Mouse (Mus musculus) layer of hippocampus, adult 9-10 months (tissue): Measurements from ENCODE around the gene Tbcb.
A peak's percentile ranks its signal among the peaks of the same experiment; 100 is the strongest.
"Not testable (repeated sequence)": the region's sequence is repeated elsewhere in the genome, so short reads cannot be mapped to it uniquely, and the experiment has no call there.

Experiments used
- DNase-seq: peaks from one replicate; pipeline ENCODE4 v3.0.0; 2022; ENCODE audit warnings: low spot score

Gene Tbcb

DNA sequence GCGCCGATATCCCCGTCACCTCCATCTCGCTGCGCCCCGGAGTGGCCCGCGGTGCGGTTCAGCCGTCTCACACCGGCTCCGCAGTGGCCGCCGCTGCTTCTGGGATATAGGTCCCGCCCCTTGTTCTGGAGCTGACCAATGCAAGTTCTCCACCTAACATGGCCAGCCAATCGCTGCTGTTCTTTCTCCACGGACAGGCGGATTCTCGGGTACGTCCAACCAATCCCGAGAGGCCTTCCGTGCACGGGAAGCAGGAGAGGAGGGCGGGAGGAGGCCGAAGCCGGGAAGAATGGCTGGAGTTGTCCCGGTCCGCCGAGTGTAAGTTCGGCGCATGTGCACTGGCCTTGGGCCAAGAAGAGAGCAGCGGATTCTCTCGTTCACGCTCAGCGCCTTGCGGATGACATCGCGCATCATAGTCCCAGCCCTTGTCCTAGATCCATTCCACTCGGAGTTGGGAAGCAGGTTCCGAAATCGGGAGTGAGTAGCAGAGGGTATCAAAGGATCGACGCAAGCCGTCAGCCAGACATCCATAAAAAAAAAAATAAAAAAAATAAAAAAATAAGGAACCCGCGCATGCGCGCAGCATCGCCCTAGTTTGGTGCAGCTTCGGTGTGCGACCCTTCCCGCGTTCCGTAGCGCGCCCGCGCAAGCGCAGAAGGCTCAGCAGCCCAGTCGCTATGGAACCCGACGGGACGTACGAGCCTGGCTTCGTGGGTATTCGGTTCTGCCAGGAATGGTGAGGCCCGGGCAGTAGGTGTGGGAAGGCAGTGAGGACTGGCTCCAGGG lies at the start of gene Tbcb, which contains the start of gene Polr2i:
Tbcb (minus strand) TSS at position 604 of the 786 bp plus-strand sequence.
Polr2i (plus strand) TSS at position 280 of the 786 bp plus-strand sequence.
- DNase-seq = peak; percentile 98

GRCm38 (mm10) chr7:30281522-30281921 lies 49.5 kb upstream of the Tbcb start:
- DNase-seq = no peak

DNA sequence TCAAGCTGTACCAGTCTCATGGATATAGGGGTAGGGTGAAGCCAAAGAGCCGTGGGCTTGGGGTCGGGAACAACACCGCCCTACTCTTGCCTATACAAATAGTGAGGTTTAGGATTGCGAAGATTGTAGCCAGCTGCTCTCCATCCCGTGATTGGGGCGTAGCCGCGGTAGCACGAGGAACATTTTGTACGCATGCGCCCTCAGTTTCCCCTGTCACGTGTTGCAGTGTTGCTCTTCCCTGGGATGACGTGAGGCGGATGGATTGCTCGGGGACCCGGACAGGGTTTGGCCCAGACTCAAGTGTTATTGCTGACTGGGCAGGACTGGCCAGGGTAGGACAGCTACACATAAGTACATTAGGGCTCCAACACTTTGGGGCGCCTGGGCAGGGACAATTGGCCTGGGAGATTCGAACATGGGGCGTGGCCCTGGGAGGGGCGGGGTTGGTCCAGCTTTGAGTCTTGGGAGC lies 48.6 kb upstream of the Tbcb start:
- DNase-seq = peak; percentile 86

DNA sequence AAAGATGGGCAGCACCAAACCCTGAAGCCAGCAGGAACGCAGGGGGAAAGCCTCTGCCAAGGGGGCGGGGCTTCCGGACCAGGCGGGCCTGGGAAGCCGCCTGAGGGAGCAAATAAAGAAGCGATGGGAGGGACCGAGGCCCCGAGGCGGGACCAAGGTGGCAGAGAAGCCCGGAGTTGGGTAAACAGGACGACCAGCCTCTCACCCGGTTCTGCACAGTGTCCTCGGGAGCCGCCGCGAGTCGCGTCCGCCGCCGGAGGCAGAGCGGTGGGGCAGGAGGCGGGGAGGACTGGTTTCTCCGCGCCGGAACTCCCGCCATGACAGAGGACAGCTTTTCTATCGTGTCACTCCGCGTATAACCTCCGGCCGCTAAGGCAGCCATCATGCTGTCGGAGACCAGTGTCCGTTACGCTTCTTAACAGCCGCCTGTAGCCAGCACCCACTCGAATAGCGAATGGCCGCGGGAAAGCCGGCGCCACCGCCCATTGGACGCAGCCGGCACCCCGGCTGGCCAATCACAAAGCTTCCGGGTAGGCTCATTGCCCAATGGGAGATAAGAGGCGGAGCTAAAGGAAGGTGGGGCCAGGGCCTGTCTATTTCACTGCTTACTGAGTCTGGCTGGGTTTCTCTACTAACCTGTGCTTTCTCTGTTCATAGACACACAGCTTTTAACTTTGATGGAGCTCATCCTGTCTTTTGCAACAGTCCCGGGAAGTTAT lies 48.0 kb upstream of the Tbcb start, which contains the start of the genes Thap8 and Wdr62:
Thap8 (plus strand) TSS at position 144 of the 719 bp plus-strand sequence.
Wdr62 (minus strand) TSS at position 469 of the 719 bp plus-strand sequence.
- peak; percentile 82 for DNase-seq

- DNase-seq = no peak
These were observed 47.5 kb upstream of the Tbcb start for GRCm38 (mm10) chr7:30279536-30279935.

- DNase-seq = no peak
These were observed 46.8 kb upstream of the Tbcb start for GRCm38 (mm10) chr7:30278911-30279310.

GRCm38 (mm10) chr7:30274383-30274782 lies 42.3 kb upstream of the Tbcb start:
- no peak for DNase-seq

DNA sequence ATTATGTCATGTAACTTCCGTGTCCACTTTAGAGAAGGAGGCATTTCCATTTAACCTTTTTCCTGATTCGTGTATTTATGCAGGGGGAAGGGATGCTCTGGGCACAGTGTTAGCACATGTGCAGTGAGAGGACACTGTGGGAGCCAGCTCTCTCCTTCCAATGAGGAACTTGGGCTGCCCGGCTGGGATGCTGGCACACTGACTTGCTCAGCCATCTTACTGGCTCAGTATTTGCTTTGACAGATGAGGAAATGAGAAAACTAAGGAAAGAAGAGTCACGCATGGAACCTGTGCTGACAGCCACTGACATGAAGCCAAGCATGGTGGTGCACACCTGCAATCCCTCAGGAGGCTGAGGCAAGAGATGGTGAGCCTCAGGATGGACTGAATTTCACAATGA lies 37.6 kb upstream of the Tbcb start:
- no peak for DNase-seq

- DNase-seq = no peak
These were observed 34.7 kb upstream of the Tbcb start for GRCm38 (mm10) chr7:30266780-30267179.

GRCm38 (mm10) chr7:30265935-30266334 lies 33.9 kb upstream of the Tbcb start:
- no peak for DNase-seq

GRCm38 (mm10) chr7:30265531-30265930 lies 33.5 kb upstream of the Tbcb start:
- DNase-seq = no peak

GRCm38 (mm10) chr7:30265041-30265440 lies 33.0 kb upstream of the Tbcb start:
- no peak for DNase-seq

GRCm38 (mm10) chr7:30251956-30252954 lies 20.2 kb upstream of the Tbcb start:
- no peak for DNase-seq

DNA sequence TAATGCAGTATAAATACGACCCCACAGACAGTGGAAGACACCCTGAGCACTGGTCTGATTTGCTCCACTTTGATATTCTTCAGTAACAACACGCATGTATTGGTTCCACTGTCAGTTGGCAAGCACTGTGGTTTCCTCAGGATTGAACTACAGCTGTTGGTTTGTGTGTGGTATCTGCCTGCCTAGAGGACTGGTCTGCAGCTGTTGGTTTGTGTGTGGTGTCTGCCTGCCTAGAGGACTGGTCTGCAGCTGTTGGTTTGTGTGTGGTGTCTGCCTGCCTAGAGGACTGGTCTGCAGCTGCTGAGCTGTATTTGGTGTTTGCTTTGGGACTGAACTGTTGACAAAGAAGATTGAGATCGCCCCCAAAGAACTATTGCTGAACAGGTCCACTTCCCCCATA lies 5.3 kb upstream of the Tbcb start:
- DNase-seq = not testable (repeated sequence)

DNA sequence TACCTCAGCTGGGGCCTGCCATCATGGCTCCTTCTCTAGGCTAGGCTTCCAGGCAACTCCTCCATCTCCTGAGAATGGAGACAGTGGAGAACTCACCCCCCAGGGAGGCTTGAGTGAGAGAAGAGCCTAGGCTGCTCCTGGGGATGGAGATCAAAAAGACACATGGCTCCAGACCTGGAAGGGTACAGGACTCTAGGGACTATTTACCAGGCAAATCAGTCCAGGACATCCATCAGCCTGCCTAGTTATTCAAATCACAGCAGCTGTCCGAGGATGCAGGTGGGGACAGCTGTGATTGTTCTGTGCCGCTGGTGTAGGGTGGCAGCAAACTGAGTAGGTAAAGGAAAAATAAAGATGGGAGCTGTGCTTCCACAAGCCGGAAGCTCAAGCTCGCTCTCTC lies 3.6 kb upstream of the Tbcb start, which contains the start of gene Ovol3:
Ovol3 (minus strand) TSS at position 101 of the 400 bp plus-strand sequence.
- no peak for DNase-seq

GRCm38 (mm10) chr7:30235091-30235490 lies 3.0 kb upstream of the Tbcb start:
- DNase-seq = no peak

DNA sequence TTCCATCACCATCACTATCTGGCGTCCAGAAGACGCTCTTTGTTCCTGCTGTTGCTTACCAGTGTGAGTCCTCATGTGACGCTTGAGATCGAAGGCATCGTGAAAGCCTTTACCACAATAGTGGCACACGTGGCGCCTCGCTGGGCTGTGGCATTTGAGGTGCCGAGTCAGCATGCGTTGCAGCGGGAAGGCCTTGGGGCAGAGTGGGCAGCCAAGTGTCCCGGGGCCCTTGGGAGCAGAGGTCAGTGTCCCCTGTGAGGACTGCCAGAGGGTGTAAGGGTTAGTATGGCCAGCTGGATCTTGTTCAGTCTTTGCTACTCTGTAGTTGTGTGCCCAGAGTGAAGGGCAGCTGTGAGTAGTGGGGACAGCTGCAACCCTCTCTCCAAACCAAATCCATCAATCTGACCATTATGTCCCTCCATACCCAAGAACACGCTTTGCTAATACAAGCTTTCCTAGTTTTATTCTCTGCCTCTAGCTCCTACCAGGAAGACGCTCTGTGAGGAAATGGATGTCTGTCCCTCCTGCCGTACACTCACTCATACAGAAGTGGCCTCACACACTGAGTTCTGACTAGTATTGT lies 2.3 kb upstream of the Tbcb start:
- DNase-seq = no peak

- DNase-seq = no peak
These were observed 1.3 kb upstream of the Tbcb start for GRCm38 (mm10) chr7:30233387-30233786.

DNA sequence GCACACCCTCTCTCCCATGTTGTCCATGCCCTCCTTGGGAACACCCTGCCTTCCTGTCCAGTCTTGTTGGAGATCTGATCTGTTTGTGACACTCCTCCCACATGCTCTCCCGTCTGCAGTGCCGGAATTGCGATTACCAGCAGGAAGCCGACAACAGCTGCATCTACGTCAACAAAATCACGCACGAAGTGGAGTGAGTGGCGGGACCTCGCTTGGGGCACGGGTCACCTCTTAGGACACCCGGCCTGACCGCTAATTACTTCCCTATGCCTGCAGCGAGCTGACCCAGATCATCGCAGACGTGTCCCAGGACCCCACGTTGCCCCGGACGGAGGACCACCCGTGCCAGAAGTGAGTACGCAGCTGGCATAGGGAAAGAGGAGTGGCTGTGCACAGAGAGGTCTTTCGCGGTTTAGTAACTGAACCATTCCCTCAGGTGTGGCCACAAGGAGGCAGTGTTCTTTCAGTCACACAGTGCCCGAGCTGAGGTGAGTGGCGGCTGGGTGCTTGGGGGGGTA lies 618 bp upstream of the Tbcb start:
- no peak for DNase-seq

GRCm38 (mm10) chr7:30231328-30231668 lies 774 bp downstream of the Tbcb start:
- no peak for DNase-seq

DNA sequence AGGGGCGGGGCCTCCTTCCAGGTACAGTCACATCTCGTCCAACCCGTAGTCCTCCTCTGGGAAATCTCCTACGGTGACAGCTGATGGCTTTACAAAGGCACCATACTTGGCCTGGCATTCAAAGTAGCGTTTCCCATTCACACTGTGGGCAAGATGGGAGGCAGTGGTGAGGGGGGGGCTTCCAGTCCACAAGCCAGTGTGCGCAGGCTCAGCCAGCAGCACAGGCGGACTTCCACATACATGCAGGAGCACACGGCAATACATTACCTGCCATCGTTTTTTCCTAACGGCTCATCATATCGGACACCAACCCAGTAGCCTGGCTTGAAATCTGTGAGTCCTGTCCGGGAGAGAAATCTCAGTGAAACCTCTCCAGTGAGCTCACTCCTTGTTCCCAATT lies 7.9 kb downstream of the Tbcb start:
- no peak for DNase-seq
